Mouse (Mus musculus) adrenal gland, adult (tissue): ENCODE data around the gene Kbtbd12.

ENCODE experiments used
- DNase-seq, 2 experiments: peaks; one replicate each; pipeline ENCODE4 v3.0.0; 2022 to 2023; ENCODE audit warnings: low spot score in 1 of 2; ENCODE audit not compliant: inconsistent age in 2 of 2

The Kbtbd12 gene

DNA sequence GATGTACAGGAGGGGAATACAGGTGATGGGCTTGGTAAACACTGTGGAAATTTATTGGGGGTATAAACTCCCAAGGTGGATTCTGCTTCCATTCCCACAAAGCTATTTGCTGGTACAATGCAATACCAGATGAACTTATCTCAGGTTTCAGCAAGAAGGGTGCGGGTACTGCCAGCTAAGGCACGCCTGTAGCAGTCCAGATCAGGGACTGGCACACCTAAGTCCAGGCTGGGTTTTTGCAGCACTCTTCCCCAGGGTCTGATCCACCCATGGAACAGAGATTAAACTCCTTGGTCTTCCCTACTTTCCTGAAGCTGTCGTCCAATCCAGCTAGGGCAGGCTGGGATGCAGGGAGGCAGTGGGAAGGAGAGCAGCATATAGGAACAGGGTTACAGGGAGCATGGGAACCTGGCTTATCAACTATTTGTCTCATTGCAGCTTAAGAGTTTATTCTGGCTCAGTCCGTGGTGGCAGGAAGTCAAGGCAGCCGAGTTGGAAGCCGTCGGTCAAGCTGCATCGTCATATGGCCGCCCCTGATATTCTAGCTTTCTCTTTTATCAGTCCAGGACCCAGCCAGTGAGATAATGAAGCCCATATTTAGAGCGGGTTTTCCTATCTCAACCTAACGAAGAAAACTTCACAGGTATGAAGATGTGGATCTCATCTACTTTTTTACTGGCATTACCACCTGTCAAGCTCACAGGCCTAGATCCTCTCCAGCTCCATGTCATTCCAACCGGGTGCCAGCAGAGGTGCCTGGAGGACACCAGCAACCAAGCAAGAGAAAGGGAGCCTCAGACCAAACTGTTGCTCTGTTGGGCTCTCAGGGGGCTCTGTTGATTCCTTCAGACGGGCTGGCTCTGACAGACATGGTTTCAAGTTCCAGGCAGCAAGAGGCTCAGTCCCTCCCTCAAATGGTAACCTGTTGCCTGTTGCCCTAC lies 135.4 kb downstream of the Kbtbd12 start:
- DNase-seq, result no peak

DNA sequence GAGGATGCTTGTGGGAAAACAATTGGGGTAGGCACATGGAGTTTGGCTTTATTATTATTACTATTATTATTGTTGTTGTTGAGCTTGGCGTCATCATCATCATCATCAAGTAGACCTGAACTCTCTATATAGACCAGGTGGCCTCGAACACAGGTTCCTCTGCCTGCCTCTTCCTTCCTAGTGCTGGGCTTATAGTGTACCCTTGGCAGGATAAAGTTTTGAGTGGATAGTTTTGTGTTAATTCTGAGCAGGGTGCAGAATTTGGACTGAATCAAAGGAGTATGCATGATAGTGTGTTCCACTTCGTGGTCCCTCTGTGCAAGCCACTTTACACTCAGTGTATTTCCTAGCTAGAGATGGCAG lies 137.4 kb downstream of the Kbtbd12 start:
- DNase-seq, result no peak

DNA sequence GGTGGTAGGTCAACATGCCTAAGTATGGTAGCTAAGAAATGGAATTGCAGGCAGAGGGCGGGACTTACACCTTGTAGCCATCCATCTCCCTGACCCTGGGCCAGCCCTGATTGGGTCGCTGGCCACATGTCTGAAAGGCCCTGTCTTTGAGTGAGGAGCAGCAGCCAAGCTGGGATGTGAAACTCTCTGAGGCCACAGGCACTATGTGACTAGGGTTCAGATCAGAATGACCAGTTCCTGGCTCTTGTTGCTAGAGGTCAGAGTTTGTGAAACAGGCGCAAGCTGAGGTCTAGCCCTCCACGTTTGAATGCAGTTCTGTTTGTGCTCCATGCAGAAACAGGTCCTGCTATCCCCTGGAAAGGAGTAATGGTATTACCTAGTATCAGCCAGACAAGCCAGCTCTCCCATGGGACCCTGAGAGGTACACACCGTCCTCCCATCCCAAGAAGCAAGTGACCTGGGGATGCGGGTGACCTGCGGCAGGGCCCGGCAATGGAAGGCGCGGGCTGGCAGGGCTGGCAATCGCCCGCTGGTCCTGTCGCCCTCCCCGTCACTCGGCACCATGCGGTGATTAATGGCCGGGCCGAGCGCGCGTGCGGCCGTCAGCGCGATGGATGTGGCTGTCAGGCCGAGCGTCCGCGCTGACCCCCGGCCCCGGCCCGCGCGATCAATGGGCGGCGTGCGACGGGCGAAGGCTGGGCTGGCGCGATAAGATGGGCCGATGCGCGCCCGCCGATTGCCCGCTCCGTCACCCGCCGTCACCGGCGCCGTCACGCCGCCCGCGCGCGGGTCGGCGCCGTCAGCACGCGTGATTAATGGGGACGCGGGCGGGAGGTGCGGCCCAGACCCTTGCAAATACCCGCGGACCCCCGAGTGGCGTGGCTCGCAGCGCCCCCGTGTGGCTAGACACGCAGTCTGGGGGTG lies 138.0 kb downstream of the Kbtbd12 start:
- DNase-seq, result peak; percentile 53 to 80
